Mouse (Mus musculus): ENCODE data around the gene Gm10112. TPM values are rescaled to one million over a fixed set of nuclear protein-coding genes. Genes with fewer than 3 reads are reported as not detected.

Gene Gm10112
- polyA plus RNA-seq (2015; fragmentation: Nextera tagmentation; extraction: Ambion mirVana) = not detected in 2 replicates

- Histone ChIP-seq H3K36me3 (ENCODE audit: control insufficient read depth, insufficient read depth) (no peaks in the 10 kb centered on the region), H3K27me3 (ENCODE audit: control insufficient read depth, insufficient read depth, low read depth, low read length) (no peaks in the 10 kb centered on the region)
- ATAC-seq (ENCODE audit: low read depth) = no peak
Observed at GRCm38 (mm10) chrX:111168040-111168439, at the start of gene Gm10112. Gene Gm10112 (plus strand): TSS chrX:111168340.

DNA sequence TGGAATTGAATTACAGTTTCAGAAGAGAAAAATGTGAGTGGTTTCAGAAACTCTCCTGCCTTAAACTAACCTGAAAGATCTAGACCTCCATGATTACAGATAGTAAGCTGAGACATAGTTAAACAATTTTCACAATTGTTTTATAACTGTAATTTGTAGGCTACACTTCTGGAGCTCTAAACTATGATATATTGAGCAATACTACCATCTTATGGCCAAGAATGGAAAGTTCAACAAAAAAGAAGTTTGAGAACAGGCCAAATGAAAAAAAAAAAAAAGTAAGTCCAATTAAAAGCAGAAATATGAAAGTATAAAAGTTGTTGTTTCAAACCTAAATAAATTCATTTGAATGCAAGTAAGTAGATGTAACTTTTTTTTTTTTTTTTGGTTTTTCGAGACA is 21.4 kb downstream of the Gm10112 start:
- Histone ChIP-seq H3K27ac (ENCODE audit: low read length) (no peak overlapping the region), H3K9me3 (replicated peaks; ENCODE audit: control insufficient read depth, low read length) (no peaks in the 10 kb centered on the region), H3K4me3 (ENCODE audit: low read depth, low read length) (no peak overlapping the region), H3K27me3 (ENCODE audit: control insufficient read depth, insufficient read depth, low read depth, low read length) (no peaks in the 10 kb centered on the region), H3K36me3 (ENCODE audit: control insufficient read depth, insufficient read depth) (no peaks in the 10 kb centered on the region), H3K9ac (ENCODE audit: low read depth, low read length) (no peak overlapping the region), H3K4me2 (ENCODE audit: low read depth, low read length) (no peak overlapping the region), H3K4me1 (ENCODE audit: control insufficient read depth, low read depth, low read length) (no peaks in the 10 kb centered on the region)
- no peak for ATAC-seq (ENCODE audit: low read depth)
- WGBS (ENCODE audit: insufficient replicate concordance) = 38% methylated on average over 1 of the region's 1 CpGs

More at GRCm38 (mm10) chrX:111168040-111168439, at the start of gene Gm10112:
- Histone ChIP-seq H3K4me2 (ENCODE audit: low read depth, low read length) (no peak within 1 kb of the TSS), H3K9me3 (replicated peaks; ENCODE audit: control insufficient read depth, low read length) (no peaks in the 10 kb centered on the region), H3K4me1 (ENCODE audit: control insufficient read depth, low read depth, low read length) (no peaks in the 10 kb centered on the region), H3K4me3 (ENCODE audit: low read depth, low read length) (no peak within 1 kb of the TSS), H3K27ac (ENCODE audit: low read length) (no peak within 1 kb of the TSS), H3K9ac (ENCODE audit: low read depth, low read length) (no peak within 1 kb of the TSS)
- WGBS (ENCODE audit: insufficient replicate concordance) = 61% methylated on average over 3 of the region's 3 CpGs

DNA sequence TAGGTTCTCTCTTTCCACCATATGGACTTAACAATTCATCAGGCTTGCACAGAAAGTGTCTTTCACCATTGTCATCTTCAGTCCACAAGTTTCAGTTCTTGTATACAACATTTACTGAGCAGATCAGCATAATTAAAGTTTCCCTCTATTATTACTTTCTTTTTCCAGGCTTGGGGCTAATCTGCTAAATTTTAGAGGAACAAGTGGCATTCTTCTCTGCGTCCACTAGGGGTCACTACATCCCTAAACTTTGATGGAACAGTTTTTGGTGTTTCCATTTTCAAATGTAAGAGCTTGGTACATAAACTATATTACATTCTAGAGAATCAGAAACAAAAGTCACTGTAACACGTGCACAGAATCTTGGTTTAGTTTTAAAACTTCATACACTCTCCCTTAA is 28.2 kb downstream of the Gm10112 start:
- 0% methylated on average over 2 of the region's 2 CpGs for WGBS (ENCODE audit: insufficient replicate concordance)
- Histone ChIP-seq H3K27ac (ENCODE audit: low read length) (no peak overlapping the region), H3K9me3 (replicated peaks; ENCODE audit: control insufficient read depth, low read length) (no peaks in the 10 kb centered on the region), H3K9ac (ENCODE audit: low read depth, low read length) (no peak overlapping the region), H3K27me3 (ENCODE audit: control insufficient read depth, insufficient read depth, low read depth, low read length) (no peaks in the 10 kb centered on the region), H3K4me1 (ENCODE audit: control insufficient read depth, low read depth, low read length) (no peaks in the 10 kb centered on the region), H3K4me2 (ENCODE audit: low read depth, low read length) (no peak overlapping the region), H3K36me3 (ENCODE audit: control insufficient read depth, insufficient read depth) (no peaks in the 10 kb centered on the region), H3K4me3 (ENCODE audit: low read depth, low read length) (no peak overlapping the region)
- no peak for ATAC-seq (ENCODE audit: low read depth)

GRCm38 (mm10) chrX:111210225-111210624 is 42.1 kb downstream of the Gm10112 start:
- Histone ChIP-seq H3K9ac (ENCODE audit: low read depth, low read length) (no peak overlapping the region), H3K27ac (ENCODE audit: low read length) (no peak overlapping the region), H3K4me1 (ENCODE audit: control insufficient read depth, low read depth, low read length) (no peaks in the 10 kb centered on the region), H3K27me3 (ENCODE audit: control insufficient read depth, insufficient read depth, low read depth, low read length) (no peaks in the 10 kb centered on the region), H3K4me3 (ENCODE audit: low read depth, low read length) (no peak overlapping the region), H3K4me2 (ENCODE audit: low read depth, low read length) (no peak overlapping the region), H3K36me3 (ENCODE audit: control insufficient read depth, insufficient read depth) (no peaks in the 10 kb centered on the region), H3K9me3 (replicated peaks; ENCODE audit: control insufficient read depth, low read length) (no peaks in the 10 kb centered on the region)
- no peak for ATAC-seq (ENCODE audit: low read depth)
- whole genome bisulfite sequencing (ENCODE audit: insufficient replicate concordance) = 16% methylated on average over 5 of the region's 5 CpGs

Other genes with a start within 250 kb of the Gm10112 start
- gene Cylc1, start 57.9 kb upstream of the Gm10112 start, polyA plus RNA-seq (2015; fragmentation: Nextera tagmentation; extraction: Ambion mirVana) = not detected in 2 replicates